Mouse (Mus musculus): ENCODE data around the gene Golgb1. TPM values are rescaled to one million over a fixed set of nuclear protein-coding genes. Genes with fewer than 3 reads are reported as not detected.

Golgb1 gene
- total RNA-seq (2012; rRNA removed) = 52.6 and 73.4 TPM in 2 replicates

- Histone ChIP-seq H3K36me3 (ENCODE audit: control insufficient read depth, insufficient read depth, low read length, poor library complexity, severe bottlenecking) (no peaks in the 10 kb centered on the region), H3K9ac (ENCODE audit: insufficient read depth, low read depth, low read length, poor library complexity, severe bottlenecking) (peak within 1 kb of the TSS; percentile 99), H3K27ac (ENCODE audit: insufficient read depth, low read depth, low read length, poor library complexity, severe bottlenecking) (peak within 1 kb of the TSS; percentile 88), H3K9me3 (ENCODE audit: control insufficient read depth, insufficient read depth, low read depth, low read length) (no peaks in the 10 kb centered on the region), H3K4me3 (ENCODE audit: insufficient read depth in 1 of 2, low read depth in 1 of 2, low read length in 2 of 2, poor library complexity in 1 of 2, severe bottlenecking in 1 of 2) (peak within 1 kb of the TSS; percentile 87 to 94), H3K4me1 (ENCODE audit: control insufficient read depth in 2 of 2, insufficient read depth in 2 of 2, low read length in 2 of 2, poor library complexity in 1 of 2) (peaks cover 0 to 1% of the 10 kb centered on the region in 2 experiments; a peak in 1 of 4 replicates)
- TF ChIP-seq ZC3H11A (IDR thresholded peaks at IDR 0.05; ENCODE audit: borderline replicate concordance, low read depth, low read length) = no peak
- TF ChIP-seq ZNF384 (IDR thresholded peaks at IDR 0.05; ENCODE audit: low read depth, low read length) = no peak
- TF ChIP-seq CHD2 (IDR thresholded peaks at IDR 0.05; ENCODE audit: low read depth, low read length) = peak; percentile 93
- no peak for TF ChIP-seq MAFK (IDR thresholded peaks at IDR 0.05; ENCODE audit: insufficient read depth, low read depth, low read length)
- TF ChIP-seq HCFC1 (IDR thresholded peaks at IDR 0.05; ENCODE audit: borderline replicate concordance, insufficient read depth, low read length) = peak; percentile 72
- in situ Hi-C loops (cut with MboI; ENCODE audit: low sequenced_read_pairs in 2 of 2, unreplicated experiment in 2 of 2) = no loop called here
- peak; percentile 99 for DNase-seq (ENCODE audit: low read depth, low spot score)
Observed at GRCm38 (mm10) chr16:36874583-36875275, at the start of gene Golgb1, which contains the start of gene Eaf2. Gene Golgb1 (plus strand): TSS chr16:36875140. Gene Eaf2 (minus strand): TSS chr16:36875003.

DNA sequence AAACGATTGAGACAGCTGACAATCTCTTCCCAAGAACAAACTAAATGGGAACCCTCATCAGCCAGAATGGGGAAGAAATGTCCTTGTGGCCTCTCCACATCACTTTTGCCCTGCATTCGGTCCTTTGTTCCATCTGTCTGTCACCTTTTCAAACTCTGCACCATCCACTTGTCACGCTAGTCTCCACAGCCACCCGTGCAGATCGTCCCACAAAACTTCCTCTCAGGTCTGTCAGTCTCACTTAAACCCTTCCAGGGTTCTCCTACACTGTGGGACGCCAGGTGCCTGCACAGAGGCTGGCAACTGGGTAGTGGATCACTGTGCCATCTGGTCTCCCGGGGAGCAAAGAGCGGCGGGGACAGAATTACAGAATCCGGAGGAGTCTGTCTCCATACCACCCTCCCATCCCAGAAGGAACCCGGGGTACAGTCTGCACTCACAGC, 47.3 kb upstream of the Golgb1 start:
- Histone ChIP-seq H3K9ac (ENCODE audit: insufficient read depth, low read depth, low read length, poor library complexity, severe bottlenecking) (peak overlapping the region; percentile 45), H3K27ac (ENCODE audit: insufficient read depth, low read depth, low read length, poor library complexity, severe bottlenecking) (no peak overlapping the region), H3K36me3 (ENCODE audit: control insufficient read depth, insufficient read depth, low read length, poor library complexity, severe bottlenecking) (no peaks in the 10 kb centered on the region), H3K9me3 (ENCODE audit: control insufficient read depth, insufficient read depth, low read depth, low read length) (no peaks in the 10 kb centered on the region), H3K4me1 (ENCODE audit: control insufficient read depth in 2 of 2, insufficient read depth in 2 of 2, low read length in 2 of 2, poor library complexity in 1 of 2) (no peaks in the 10 kb centered on the region), H3K4me3 (ENCODE audit: insufficient read depth in 1 of 2, low read depth in 1 of 2, low read length in 2 of 2, poor library complexity in 1 of 2, severe bottlenecking in 1 of 2) (peak overlapping the region; percentile 97 to 98)
- TF ChIP-seq ZC3H11A (IDR thresholded peaks at IDR 0.05; ENCODE audit: borderline replicate concordance, low read depth, low read length) (no peak), CHD2 (IDR thresholded peaks at IDR 0.05; ENCODE audit: low read depth, low read length) (no peak), ZNF384 (IDR thresholded peaks at IDR 0.05; ENCODE audit: low read depth, low read length) (no peak)
- DNase-seq (ENCODE audit: low read depth, low spot score) = no peak
- in situ Hi-C loops (cut with MboI; ENCODE audit: low sequenced_read_pairs in 2 of 2, unreplicated experiment in 2 of 2) = no loop called here

GRCm38 (mm10) chr16:36828054-36828786, 46.7 kb upstream of the Golgb1 start, which contains the start of gene Iqcb1:
Gene Iqcb1 (plus strand): TSS chr16:36828385.
- H3K4me1 ChIP-seq (ENCODE audit: control insufficient read depth in 2 of 2, insufficient read depth in 2 of 2, low read length in 2 of 2, poor library complexity in 1 of 2) = no peaks in the 10 kb centered on the region
- no peak within 1 kb of the TSS for H3K27ac ChIP-seq (ENCODE audit: insufficient read depth, low read depth, low read length, poor library complexity, severe bottlenecking)
- TF ChIP-seq ZC3H11A (IDR thresholded peaks at IDR 0.05; ENCODE audit: borderline replicate concordance, low read depth, low read length) = no peak
- TF ChIP-seq MAFK (IDR thresholded peaks at IDR 0.05; ENCODE audit: insufficient read depth, low read depth, low read length) = no peak
- TF ChIP-seq HCFC1 (IDR thresholded peaks at IDR 0.05; ENCODE audit: borderline replicate concordance, insufficient read depth, low read length) = no peak
- TF ChIP-seq CHD2 (IDR thresholded peaks at IDR 0.05; ENCODE audit: low read depth, low read length) = no peak
- TF ChIP-seq ZNF384 (IDR thresholded peaks at IDR 0.05; ENCODE audit: low read depth, low read length) = no peak
- H3K9me3 ChIP-seq (ENCODE audit: control insufficient read depth, insufficient read depth, low read depth, low read length) = no peaks in the 10 kb centered on the region
- no peaks in the 10 kb centered on the region for H3K36me3 ChIP-seq (ENCODE audit: control insufficient read depth, insufficient read depth, low read length, poor library complexity, severe bottlenecking)
- peak; percentile 64 for DNase-seq (ENCODE audit: low read depth, low spot score)
- H3K9ac ChIP-seq (ENCODE audit: insufficient read depth, low read depth, low read length, poor library complexity, severe bottlenecking) = peak within 1 kb of the TSS; percentile 92
- peak within 1 kb of the TSS; percentile 97 to 98 for H3K4me3 ChIP-seq (ENCODE audit: insufficient read depth in 1 of 2, low read depth in 1 of 2, low read length in 2 of 2, poor library complexity in 1 of 2, severe bottlenecking in 1 of 2)
- in situ Hi-C loops (cut with MboI; ENCODE audit: low sequenced_read_pairs in 2 of 2, unreplicated experiment in 2 of 2) = no loop called here

GRCm38 (mm10) chr16:36828820-36829219, 46.1 kb upstream of the Golgb1 start:
- peak; percentile 4 for DNase-seq (ENCODE audit: low read depth, low spot score)
- Histone ChIP-seq H3K27ac (ENCODE audit: insufficient read depth, low read depth, low read length, poor library complexity, severe bottlenecking) (no peak overlapping the region), H3K9ac (ENCODE audit: insufficient read depth, low read depth, low read length, poor library complexity, severe bottlenecking) (peak overlapping the region; percentile 92), H3K4me1 (ENCODE audit: control insufficient read depth in 2 of 2, insufficient read depth in 2 of 2, low read length in 2 of 2, poor library complexity in 1 of 2) (no peaks in the 10 kb centered on the region), H3K36me3 (ENCODE audit: control insufficient read depth, insufficient read depth, low read length, poor library complexity, severe bottlenecking) (no peaks in the 10 kb centered on the region), H3K9me3 (ENCODE audit: control insufficient read depth, insufficient read depth, low read depth, low read length) (no peaks in the 10 kb centered on the region), H3K4me3 (ENCODE audit: insufficient read depth in 1 of 2, low read depth in 1 of 2, low read length in 2 of 2, poor library complexity in 1 of 2, severe bottlenecking in 1 of 2) (peak overlapping the region; percentile 97 to 98)
- no peak for TF ChIP-seq ZC3H11A (IDR thresholded peaks at IDR 0.05; ENCODE audit: borderline replicate concordance, low read depth, low read length)
- TF ChIP-seq MAFK (IDR thresholded peaks at IDR 0.05; ENCODE audit: insufficient read depth, low read depth, low read length) = no peak
- TF ChIP-seq CHD2 (IDR thresholded peaks at IDR 0.05; ENCODE audit: low read depth, low read length) = no peak
- TF ChIP-seq ZNF384 (IDR thresholded peaks at IDR 0.05; ENCODE audit: low read depth, low read length) = no peak
- no peak for TF ChIP-seq HCFC1 (IDR thresholded peaks at IDR 0.05; ENCODE audit: borderline replicate concordance, insufficient read depth, low read length)
- in situ Hi-C loops (cut with MboI; ENCODE audit: low sequenced_read_pairs in 2 of 2, unreplicated experiment in 2 of 2) = no loop called here
